Mouse (Mus musculus): ENCODE measurements around the gene Satl1.
"Not testable (repeated sequence)": the region's sequence is repeated elsewhere in the genome, so short reads cannot be mapped to it uniquely, and the experiment has no call there.

Satl1 gene

GRCm38 (mm10) chrX:112406679-112407078 is at the start of gene Satl1:
Satl1 (minus strand) TSS chrX:112406779.
- in situ Hi-C loops (cut with MboI, MseI), result no loop called here

GRCm38 (mm10) chrX:112438064-112438463 is 31.5 kb upstream of the Satl1 start:
- in situ Hi-C loops (cut with MboI, MseI), result no loop called here

GRCm38 (mm10) chrX:112437580-112437979 is 31.0 kb upstream of the Satl1 start:
- in situ Hi-C loops (cut with MboI, MseI), result no loop called here

- in situ Hi-C loops (cut with MboI, MseI), result loop anchor here in 1 of 2 experiments (10.0 kb wide), 1 partner anchor 482 kb away; no protein-coding TSS in a partner anchor
These were observed 16.4 kb upstream of the Satl1 start for GRCm38 (mm10) chrX:112422998-112423397.

- in situ Hi-C loops (cut with MboI, MseI), result no loop called here
These were observed 5.7 kb upstream of the Satl1 start for GRCm38 (mm10) chrX:112412309-112412708.

GRCm38 (mm10) chrX:112370577-112371410 is 35.8 kb downstream of the Satl1 start:
- in situ Hi-C loops (cut with MboI, MseI), result not testable (repeated sequence)

- in situ Hi-C loops (cut with MboI, MseI), result no loop called here
These were observed 38.2 kb downstream of the Satl1 start for GRCm38 (mm10) chrX:112368426-112368825.

GRCm38 (mm10) chrX:112348395-112348791 is 58.2 kb downstream of the Satl1 start:
- in situ Hi-C loops (cut with MboI, MseI), result loop anchor here (10.0 to 25.0 kb wide), 3 partner anchors 444 to 1144 kb away; no protein-coding TSS in a partner anchor

GRCm38 (mm10) chrX:112347467-112348394 is 58.8 kb downstream of the Satl1 start:
- in situ Hi-C loops (cut with MboI, MseI), result loop anchor here (10.0 to 25.0 kb wide), 3 partner anchors 443 to 1143 kb away; no protein-coding TSS in a partner anchor

- in situ Hi-C loops (cut with MboI, MseI), result loop anchor here in 1 of 2 experiments (25.0 kb wide), 1 partner anchor 1127 kb away; no protein-coding TSS in a partner anchor
These were observed 67.1 kb downstream of the Satl1 start for GRCm38 (mm10) chrX:112339486-112339885.

Data from T-helper 17 cell (primary cell).